Mouse (Mus musculus): ENCODE results near the gene Prorsd1.
"Not testable (repeated sequence)": the region's sequence is repeated elsewhere in the genome, so short reads cannot be mapped to it uniquely, and the experiment has no call there.

Gene Prorsd1

DNA sequence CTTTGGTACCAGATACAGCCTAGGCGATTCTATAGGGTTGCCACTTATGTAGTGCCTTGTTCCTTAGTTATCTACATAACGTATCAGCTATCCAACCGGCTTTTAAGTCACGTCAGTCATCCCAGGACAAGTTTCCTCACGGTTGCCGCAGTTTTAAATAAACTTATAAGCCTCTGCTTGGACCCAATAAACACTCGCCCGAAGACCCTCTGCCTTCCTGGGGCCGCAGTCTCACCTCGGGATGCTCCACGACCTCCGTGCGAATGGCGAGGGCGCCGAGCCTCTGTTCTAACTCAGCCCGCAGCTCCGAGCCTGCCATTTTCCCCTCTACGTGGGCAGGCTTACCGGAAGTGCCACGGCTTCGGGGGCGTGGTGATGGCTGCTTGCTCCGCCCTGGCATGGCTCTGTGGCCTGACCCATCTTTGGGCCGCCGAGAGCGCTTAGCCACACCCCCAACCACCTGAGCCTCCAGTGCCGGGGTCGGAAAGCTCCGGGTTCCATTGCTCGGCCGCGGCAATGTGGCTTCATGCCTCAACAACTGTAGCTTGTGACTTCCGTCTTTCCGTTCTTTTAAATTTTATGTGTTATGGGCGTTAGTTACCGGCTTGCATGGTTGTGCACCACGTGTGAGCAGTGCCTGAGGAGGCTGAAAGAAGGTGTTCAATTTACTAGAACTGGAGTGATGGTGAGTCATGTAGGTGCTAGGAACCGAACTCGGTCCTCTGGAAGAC lies at the start of gene Prorsd1:
Gene Prorsd1, minus strand, starts transcription at position 352 of the 731 bp plus-strand sequence.
- peak; percentile 91 to 92 for DNase-seq (ENCODE audit: low spot score in 2 of 2)

DNA sequence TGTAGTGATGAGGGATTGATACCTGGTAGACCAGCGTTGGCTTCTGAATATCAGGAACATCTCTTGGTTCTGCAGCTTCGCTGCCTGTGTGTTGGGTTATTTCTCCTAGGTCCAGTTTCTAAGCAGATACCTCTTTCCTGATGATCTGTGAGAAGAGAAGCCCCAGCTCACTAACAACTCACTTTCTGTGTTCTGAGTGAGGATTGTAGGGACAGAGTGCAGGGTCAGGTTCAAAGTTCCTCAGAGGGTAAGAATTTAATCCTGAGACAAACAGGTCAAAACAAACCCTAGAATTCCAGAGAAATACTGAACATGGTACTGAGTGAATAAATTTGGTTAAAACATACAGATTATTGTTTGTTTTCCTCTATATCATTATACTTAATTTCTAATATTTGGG lies 48.6 kb upstream of the Prorsd1 start:
- no peak for DNase-seq (ENCODE audit: low spot score in 2 of 2)

DNA sequence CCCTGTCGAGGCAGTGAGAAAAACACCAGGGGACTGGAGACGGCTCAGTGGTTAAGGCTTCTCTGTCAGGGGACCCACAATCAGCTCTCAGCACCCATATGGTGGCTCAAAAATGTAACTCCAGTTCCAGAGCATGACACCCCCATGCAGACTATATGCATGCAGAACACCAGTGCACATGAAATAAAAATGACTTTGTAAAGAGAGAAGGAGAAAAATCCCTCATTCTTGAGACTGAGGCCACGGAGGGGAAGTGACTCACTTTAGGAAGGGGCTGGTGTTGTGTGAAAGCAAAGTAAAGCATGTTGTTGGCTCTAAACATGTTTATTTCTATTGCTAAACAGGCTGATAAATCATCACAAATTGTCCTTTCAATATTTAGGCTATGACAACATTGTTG lies 46.2 kb upstream of the Prorsd1 start:
- no peak for DNase-seq (ENCODE audit: low spot score in 2 of 2)

DNA sequence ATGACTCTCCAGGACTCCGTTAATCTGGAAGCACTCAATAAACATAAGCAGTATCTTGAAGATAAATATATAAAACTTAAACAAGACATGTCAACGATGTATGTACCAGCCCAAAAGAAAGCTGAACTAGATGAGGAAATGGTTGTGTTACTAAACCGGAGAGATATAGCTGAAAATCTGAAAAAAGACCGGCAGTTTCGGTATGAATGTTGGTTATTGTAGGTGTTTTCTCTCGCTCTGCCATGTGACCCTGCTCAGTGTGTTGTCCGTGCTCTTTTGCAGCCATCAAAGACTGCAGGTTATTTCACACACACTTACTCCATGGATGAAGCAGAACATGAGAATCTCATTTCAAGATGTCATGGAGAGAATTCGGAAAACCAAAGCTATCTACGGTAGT lies 45.6 kb upstream of the Prorsd1 start:
- no peak for DNase-seq (ENCODE audit: low spot score in 2 of 2)

DNA sequence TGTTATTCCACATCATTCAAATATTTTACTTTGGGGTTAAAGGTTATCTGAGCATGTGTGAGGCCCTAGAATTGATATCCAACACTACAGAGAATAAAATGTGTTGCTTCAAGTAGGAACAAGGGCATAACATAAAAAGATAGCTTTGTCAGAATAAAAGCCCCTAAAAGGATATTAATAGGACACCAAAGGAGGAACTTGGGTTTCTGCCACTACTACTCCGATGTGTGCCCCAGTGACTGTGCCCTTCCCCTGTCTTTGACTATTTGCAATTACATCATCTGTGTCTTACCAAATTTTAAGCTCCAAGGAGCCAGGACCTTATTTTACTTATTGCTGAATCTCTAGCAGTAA lies 34.6 kb upstream of the Prorsd1 start:
- no peak for DNase-seq (ENCODE audit: low spot score in 2 of 2)

DNA sequence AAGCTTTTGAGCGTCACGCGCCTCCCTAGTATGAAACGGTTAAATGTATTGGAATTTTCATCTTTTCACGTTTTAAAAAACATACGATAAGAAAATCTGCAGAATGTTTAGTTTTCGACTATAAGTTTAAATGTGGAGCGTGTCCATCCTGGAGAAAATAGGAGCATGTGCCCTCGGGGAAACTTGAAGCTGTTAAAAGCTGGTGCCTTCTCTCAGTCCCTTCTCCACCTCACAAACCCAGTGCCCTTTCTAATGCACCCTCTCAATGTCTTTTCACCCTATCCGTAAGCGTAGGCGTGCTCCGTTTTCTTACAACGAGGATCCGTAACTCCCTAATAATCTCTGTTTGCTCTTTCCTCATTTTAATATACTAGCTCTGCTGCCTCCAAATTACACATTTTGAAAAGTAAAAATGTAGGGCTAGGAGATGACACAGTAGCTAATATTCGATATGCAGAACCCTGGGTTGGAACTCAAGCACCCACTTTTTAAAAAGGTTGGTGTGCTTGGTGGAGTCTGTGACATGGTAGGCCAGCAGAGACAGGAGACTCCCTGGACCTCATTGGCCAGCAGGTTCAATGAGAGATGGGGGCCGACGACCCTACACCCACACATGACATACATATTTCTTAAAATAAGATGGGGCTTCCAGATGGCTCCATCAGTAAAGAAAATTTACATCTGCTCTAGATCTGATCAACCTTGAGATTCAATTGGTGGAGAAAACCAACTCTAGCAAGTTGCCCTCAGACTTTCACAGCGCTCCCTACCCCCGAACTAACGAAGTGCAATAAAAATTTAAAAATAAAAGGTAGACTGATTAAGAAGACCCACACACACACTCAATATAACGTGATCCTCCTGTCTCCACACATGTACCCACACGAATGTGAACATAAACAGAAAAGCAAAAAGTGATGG lies 33.9 kb upstream of the Prorsd1 start:
- no peak for DNase-seq (ENCODE audit: low spot score in 2 of 2)

DNA sequence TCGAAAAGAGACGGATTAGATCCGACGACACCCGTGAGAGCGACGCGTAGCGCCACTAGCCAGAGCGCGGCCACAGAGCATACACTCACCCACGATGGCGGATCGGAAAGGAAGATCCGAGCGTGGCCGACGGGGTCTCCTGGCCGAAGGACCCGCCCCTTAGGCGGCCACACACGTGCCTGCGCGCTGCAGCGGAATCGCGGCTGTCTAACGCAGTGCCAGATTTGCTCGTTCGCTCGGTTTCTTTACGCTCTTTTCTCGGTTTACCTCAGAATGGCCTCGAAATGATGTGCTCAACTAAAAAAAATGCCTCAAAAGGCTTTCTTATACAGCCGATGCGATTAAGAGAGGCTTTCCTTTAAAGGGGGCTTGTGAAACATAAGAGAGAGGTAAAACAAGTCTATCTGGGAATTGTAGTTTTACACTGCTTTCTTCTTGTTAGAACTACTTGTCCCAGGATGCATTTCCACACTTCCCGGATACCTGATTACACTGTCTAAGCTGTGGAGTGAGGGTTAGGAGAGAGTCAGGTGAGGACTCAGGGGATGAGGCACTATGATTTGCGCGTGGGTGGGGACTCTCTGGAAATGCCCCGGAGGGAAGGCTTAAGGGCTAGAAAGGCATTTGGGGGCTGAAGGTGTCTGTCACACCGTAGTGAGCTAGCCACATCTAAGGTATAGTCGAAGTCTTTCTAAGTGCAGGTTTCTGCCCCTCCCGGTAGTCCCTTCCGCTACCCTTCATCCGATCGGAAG lies 33.1 kb upstream of the Prorsd1 start, which contains the start of the genes Clhc1 and Rps27a:
Gene Clhc1, plus strand, starts transcription at position 199 of the 752 bp plus-strand sequence.
Gene Rps27a, minus strand, starts transcription at position 358 of the 752 bp plus-strand sequence.
- DNase-seq (ENCODE audit: low spot score in 2 of 2): peak; percentile 90 to 93

DNA sequence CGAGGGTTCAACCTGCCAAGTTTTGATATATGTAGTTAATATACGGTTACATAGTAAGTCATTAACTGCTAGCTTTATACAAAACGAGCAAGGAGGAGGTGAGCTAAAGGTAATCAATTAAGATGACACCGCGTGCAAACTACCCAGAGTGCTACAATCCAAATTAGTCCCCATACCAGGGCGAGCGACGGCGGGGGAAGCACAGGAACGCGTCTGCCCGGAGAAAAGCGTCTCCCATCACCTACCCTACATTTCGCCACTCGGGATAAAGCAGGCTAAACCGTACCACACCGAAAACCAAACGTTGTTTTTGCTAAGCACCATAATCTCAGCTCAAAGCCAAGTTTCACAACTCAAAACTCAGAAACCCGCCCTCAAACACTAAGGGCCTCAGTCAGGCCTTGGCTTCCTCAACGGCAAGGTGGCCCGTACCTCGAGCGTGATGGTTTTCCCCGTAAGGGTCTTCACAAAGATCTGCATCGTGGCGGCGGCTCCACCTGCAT lies 32.5 kb upstream of the Prorsd1 start:
- no peak for DNase-seq (ENCODE audit: low spot score in 2 of 2)

DNA sequence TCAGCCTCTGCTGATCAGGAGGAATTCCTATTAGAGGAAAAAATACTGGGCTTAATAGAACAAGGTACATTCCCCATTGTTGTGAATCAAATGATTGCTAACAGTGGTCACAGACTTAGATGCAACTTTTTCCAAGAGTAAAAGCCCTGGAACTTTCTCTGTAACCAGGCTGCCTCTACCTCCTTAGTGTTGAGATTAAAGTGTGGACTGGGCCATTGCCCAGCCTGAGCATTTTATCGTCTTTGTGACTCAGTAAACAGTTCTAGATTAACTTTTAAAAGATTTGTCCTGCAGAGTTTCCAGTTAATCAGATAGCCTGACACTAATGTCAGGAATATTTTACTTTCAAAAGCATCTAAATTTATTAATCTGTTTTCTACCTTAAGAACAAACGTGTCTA lies 31.9 kb upstream of the Prorsd1 start:
- DNase-seq (ENCODE audit: low spot score in 2 of 2): no peak

DNA sequence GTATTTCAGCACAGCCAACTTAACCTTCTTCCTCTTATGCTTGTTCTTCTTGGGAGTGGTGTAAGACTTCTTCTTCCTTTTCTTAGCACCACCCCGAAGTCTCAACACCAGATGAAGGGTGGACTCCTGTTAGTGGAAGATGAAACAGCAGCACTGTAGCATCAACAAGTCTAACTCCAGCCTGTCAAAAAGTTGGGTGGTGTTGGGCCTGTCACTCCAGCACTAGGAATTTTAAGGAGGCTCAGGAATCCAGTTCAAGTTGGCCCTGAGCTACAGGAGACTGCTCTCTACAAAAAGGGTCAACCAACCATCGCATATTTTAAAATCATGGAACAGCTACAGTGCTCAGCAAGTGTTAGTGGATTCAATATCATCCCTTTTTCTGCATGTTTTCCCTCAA lies 31.5 kb upstream of the Prorsd1 start:
- not testable (repeated sequence) for DNase-seq (ENCODE audit: low spot score in 2 of 2)

DNA sequence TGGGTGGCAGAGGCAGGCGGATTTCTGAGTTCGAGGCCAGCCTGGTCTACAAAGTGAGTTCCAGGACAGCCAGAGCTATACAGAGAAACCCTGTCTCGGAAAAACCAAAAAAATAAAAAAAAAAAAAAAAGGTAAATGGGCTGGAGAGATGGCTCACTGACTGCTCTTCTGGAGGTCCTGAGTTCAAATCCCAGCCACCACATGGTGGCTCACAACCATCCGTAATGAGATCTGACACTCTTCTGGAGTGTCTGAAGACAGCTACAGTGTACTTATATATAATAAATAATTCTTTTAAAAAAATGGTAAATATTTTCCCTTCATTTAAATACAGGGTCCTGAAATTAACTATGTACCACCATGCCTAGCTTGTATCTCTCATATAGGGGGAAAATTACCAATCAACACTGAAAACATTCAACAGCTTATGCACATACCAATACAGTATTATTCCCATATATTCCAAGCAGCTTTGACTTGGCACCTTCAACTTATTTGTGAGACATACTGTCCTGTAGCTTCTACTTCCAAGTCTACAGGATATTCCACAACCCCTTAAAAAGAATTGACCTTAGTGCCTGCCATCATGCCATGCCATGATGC lies 30.4 kb upstream of the Prorsd1 start:
- not testable (repeated sequence) for DNase-seq (ENCODE audit: low spot score in 2 of 2)

DNA sequence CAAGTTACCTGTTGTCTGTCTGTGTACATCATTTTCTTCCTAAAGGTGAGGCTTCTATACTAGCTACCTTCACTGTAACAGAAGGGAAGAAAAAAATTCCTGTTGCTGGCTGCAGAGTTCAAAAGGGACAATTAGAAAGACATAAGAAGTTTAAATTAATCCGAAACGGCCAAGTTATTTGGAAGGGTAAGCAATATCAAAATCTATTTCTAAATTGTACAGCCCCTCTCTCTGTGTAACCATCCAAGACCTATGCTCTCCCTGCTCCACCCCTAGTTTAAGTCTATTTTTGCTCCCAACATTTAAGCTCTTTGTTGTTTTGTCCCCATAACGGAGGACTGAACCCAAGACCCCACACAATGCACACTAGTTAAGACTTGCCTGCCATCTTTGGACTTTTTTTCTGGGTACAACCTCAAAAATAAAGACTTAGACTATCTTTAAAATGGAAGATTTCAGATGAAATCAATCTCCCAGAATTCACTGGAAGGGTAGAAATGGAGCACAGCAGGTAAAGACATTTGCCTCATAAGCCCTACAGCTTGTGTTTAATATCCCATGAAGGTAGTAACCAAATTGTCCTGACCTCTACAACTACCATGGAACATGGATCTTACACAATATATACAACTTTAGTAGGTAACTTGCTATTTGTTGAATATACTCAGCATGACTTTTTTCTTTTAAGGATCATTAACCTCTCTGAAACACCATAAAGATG lies 29.6 kb upstream of the Prorsd1 start:
- DNase-seq (ENCODE audit: low spot score in 2 of 2): no peak

DNA sequence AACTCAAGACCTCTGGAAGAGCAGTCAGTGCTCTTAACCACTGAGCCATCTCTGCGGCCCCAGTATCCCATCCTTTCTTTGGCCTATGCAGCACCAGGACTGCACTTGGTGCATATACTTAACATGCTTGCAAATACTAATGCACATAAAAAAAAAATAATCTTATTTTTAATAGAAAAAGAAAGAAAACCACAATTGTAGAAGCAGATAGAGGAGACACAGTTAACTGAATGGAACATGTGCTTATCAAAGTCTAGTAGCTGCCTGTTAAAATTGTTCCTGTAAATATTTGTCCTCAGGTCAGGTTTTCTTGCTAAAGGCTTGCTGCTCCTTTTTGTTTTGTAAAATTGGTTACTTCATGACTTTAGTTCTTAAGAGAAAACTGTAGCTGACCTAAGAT lies 23.4 kb upstream of the Prorsd1 start:
- no peak for DNase-seq (ENCODE audit: low spot score in 2 of 2)

DNA sequence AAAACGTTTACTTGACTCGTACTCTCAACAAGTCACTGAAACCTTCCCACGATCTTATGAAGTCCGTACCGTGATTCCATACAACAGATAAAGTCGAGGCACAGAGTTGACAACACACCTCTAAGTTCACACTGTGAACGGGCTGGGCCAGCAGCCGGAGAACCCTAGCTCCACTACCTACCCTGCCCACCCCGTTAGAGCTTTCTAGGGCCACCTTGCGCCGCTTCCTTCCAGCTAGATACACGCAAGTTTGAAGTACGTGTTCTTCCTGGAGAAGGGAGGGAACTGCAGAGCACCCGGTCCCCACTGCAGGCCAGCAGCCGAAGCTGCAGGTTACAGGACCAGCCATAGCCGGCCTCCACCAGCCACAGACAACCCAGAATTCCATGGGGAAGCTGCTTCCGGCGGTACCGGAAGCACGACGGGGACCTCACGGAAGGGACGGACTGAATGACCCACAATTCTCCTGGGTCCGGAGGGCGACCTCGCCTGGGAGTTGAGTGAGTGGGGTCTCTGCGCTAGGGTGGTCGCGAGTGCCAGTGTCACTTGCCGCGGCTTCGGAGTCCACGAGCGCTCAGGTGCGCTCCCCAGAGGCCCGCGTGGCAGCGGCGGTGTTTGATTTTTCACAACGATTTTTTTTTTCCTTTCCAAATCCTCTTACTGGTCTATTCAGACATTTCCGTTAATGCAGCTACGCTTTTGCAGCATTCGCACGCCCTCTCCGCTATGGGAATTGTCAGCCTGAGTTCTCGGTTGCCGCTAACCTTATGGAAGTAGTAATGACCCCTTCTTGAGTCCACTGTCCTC lies 11.4 kb upstream of the Prorsd1 start, which contains the start of gene Mtif2:
Gene Mtif2, plus strand, starts transcription at position 421 of the 807 bp plus-strand sequence.
- peak; percentile 66 to 73 for DNase-seq (ENCODE audit: low spot score in 2 of 2)

DNA sequence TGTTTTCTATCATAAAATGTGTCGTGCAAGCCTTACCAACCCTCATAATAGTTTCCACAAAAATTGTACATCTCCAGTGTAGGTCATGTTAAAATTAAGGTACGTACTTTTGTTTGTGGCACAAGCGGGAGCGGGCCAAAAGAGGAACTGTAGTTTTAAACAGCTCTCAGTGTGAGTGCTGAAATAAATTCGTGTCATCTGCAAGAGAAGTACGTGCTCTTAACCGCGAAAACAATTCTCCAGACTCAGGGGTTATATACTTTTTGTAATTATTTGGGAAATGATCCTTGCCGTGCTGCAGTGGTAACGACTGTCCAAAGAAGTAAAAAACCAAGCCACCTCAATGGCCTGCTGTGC lies 530 bp downstream of the Prorsd1 start:
- DNase-seq (ENCODE audit: low spot score in 2 of 2): no peak

DNA sequence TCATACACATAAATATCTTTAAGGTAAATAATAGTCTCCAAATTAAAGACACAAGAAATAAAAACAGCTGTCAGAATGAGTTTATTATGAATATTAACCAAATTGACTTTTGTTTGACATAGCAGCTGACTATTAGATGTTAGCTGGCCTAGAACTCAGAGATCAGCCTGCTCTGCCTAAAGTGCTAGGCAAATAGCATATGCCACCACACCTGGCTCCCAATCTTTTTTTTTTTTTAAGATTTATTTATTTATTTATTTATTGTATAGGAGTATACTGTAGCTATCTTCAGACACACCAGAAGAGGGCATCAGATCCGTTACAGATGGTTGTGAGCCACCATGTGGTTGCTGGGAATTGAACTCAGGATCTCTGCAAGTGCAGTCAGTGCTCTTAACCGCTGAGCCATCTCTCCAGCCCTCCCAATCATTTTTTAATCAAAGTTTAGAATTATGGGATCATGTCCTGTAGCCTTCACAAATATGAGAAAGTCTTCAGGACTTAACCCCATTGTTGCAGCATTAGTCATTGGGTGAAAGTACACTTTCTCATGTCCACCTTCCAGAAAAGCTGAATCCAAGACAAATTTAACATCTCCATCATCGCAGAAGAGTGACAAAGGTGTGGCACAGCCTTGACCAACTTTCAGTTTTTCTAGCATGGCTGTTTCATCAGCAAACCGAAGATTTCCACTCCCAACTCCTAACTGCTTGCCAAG lies 1.9 kb downstream of the Prorsd1 start:
- DNase-seq (ENCODE audit: low spot score in 2 of 2): no peak

DNA sequence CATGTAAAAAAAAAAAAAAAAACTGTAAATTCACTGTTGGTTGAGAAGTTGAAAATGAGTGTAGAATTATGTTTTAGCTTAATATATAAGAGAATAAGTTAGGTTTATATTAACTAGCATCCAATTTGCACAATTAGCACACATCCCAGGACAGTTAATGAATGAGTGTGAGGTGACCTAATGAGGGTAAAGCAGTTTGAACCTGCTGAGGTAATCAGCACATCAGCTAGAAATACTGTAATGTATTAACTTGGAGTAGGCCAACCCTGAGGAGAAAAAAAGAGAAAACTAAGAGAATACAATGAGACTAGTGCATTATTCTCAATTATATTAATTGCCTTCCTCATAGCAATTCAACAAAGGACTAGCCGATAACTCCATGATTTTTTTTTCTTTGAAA lies 5.4 kb downstream of the Prorsd1 start:
- DNase-seq (ENCODE audit: low spot score in 2 of 2): no peak

DNA sequence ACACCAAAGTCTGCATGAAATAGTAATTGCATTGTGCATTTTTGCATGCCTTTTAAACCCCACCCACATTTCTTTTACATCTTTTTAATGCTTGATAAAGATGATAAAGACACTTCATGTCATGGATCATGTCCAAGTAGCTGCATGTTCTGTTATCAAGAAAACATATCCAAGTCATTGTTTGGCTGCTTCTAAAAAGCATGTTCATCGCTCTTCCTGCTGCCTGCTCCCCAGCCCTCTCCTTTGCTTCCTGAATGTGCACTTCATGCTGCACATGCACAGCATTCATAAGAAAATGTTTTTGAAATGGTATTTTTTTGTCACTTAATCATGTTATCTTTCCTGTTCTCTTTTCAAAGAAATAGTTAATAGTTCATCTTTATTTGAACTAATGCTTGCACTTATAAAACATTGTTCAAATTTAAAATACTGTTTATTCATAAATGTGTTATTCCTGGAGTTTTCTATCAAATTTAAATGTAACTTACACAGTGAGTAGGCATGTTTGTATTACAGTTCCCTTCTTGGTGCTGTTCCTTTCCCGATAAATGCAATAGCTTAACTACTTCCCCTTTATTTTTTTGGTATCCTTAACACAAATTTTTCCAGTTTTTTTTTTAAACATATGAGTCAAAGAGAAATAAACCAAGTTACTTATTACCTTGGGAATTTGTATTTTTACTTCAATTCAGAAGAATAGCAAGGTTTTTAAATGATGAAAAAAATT lies 9.8 kb downstream of the Prorsd1 start:
- DNase-seq (ENCODE audit: low spot score in 2 of 2): no peak

All from urinary bladder, postnatal 36 days (tissue).